Mouse (Mus musculus) lung, embryonic 14.5 days (tissue): ENCODE results near the gene Bcas3. TPM values are rescaled to one million over a fixed set of nuclear protein-coding genes. Genes with fewer than 3 reads are reported as not detected.

Source experiments
- ATAC-seq: fragments of 200-750 bp; cut with Nextera tagmentation; 2 replicates; pipeline ENCODE4 v1.8.0; 2017; ENCODE audit warnings: mild to moderate bottlenecking, moderate TSS enrichment, moderate library complexity; ENCODE audit not compliant: insufficient read depth
- DNase-seq: peaks from one replicate; pipeline ENCODE4 v3.0.0-alpha.2; 2015
- H3K27ac ChIP-seq: fragments of 300-500 bp; sonication (generic); 2 replicates; pipeline ENCODE4 v1.5.1; 2014; ENCODE audit warnings: low read depth, mild to moderate bottlenecking, moderate library complexity
- H3K27me3 ChIP-seq: fragments of 300-500 bp; sonication (generic); 2 replicates; pipeline ENCODE4 v1.6.1; 2014; ENCODE audit warnings: low read length, control low read depth; ENCODE audit not compliant: insufficient read depth
- H3K36me3 ChIP-seq: fragments of 300-500 bp; sonication (generic); 2 replicates; pipeline ENCODE4 v1.6.1; 2014; ENCODE audit warnings: control low read depth; ENCODE audit not compliant: insufficient read depth
- H3K4me1 ChIP-seq: fragments of 300-500 bp; sonication (generic); 2 replicates; pipeline ENCODE4 v1.6.1; 2014; ENCODE audit warnings: antibody characterized with exemption, control low read depth; ENCODE audit not compliant: insufficient read depth
- H3K4me2 ChIP-seq: fragments of 300-500 bp; sonication (generic); 2 replicates; pipeline ENCODE4 v1.6.1; 2014; ENCODE audit warnings: mild to moderate bottlenecking
- H3K4me3 ChIP-seq: fragments of 300-500 bp; sonication (generic); 2 replicates; pipeline ENCODE4 v1.5.1; 2014; ENCODE audit warnings: low read depth, low read length
- H3K9ac ChIP-seq: fragments of 300-500 bp; sonication (generic); 2 replicates; pipeline ENCODE4 v1.6.1; 2014
- H3K9me3 ChIP-seq: fragments of 300-500 bp; sonication (generic); 2 replicates; pipeline ENCODE4 v1.6.1; 2016; ENCODE audit warnings: low read depth, low read length, control low read depth
- CTCF ChIP-seq: IDR thresholded peaks from 2 replicates; pipeline ENCODE4 v1.5.1; 2016; ENCODE audit warnings: antibody characterized with exemption, low read depth
- WGBS: fragments of 180-500 bp; shearing (Covaris S2); extraction: QIAGEN DNeasy Blood & Tissue Kit; methylation state at CpG from one replicate; pipeline ENCODE4 v1.1.7; 2014; 5-methylcytosine and 5-hydroxymethylcytosine counted together
- polyA plus RNA-seq: library from polyadenylated mRNA; unstranded; fragments of >200 nt; fragmentation: Nextera tagmentation; extraction: Ambion mirVana; gene quantifications from 2 replicates; pipeline ENCODE4 v1.2.1, GENCODE M21; 2014

The Bcas3 gene
- polyA plus RNA-seq, 1 experiment from 2014 or later, result 35.0 TPM

- H3K9me3 ChIP-seq, result no peaks in the 10 kb centered on the region
- H3K9ac ChIP-seq, result no peak overlapping the region
- peak; percentile 55; the same call in 1 of the 2 replicates for ATAC-seq
- TF ChIP-seq CTCF, result no peak
- H3K27me3 ChIP-seq, result no peaks in the 10 kb centered on the region
- H3K36me3 ChIP-seq, result no peaks in the 10 kb centered on the region
- WGBS, result 25% methylated on average over 13 of the region's 13 CpGs
- peak overlapping the region; percentile 18; the same call in 1 of the 2 replicates for H3K4me2 ChIP-seq
- H3K4me3 ChIP-seq, result no peak overlapping the region
- DNase-seq, result no peak
- H3K4me1 ChIP-seq, result peaks cover 29% of the 10 kb centered on the region
- H3K27ac ChIP-seq, result peak overlapping the region; percentile 78
These were observed 275.5 kb downstream of the Bcas3 start for GRCm38 (mm10) chr11:85628303-85629063.

- DNase-seq (no peak), ATAC-seq (no peak)
- 64% methylated on average over 2 of the region's 2 CpGs for WGBS
- Histone ChIP-seq H3K36me3 (no peaks in the 10 kb centered on the region), H3K27me3 (no peaks in the 10 kb centered on the region), H3K4me2 (no peak overlapping the region), H3K27ac (no peak overlapping the region), H3K4me1 (peaks cover 20% of the 10 kb centered on the region), H3K9me3 (no peaks in the 10 kb centered on the region), H3K9ac (no peak overlapping the region), H3K4me3 (no peak overlapping the region)
- TF ChIP-seq CTCF, result no peak
These were observed 279.6 kb downstream of the Bcas3 start for GRCm38 (mm10) chr11:85632568-85632981.

GRCm38 (mm10) chr11:85638696-85639495 is 285.9 kb downstream of the Bcas3 start:
- no peak for DNase-seq
- Histone ChIP-seq H3K36me3 (no peaks in the 10 kb centered on the region), H3K9ac (no peak overlapping the region), H3K27me3 (no peaks in the 10 kb centered on the region), H3K4me3 (no peak overlapping the region), H3K27ac (no peak overlapping the region; the same call in 1 of the 2 replicates), H3K9me3 (no peaks in the 10 kb centered on the region), H3K4me1 (peaks cover 25% of the 10 kb centered on the region), H3K4me2 (no peak overlapping the region)
- ATAC-seq, result no peak
- WGBS, result 37% methylated on average over 12 of the region's 12 CpGs
- TF ChIP-seq CTCF, result no peak

- no peaks in the 10 kb centered on the region for H3K9me3 ChIP-seq
- H3K27ac ChIP-seq, result peak overlapping the region; percentile 90
- H3K4me2 ChIP-seq, result peak overlapping the region; percentile 48
- peak overlapping the region; percentile 14; the same call in 1 of the 2 replicates for H3K4me3 ChIP-seq
- TF ChIP-seq CTCF, result peak; percentile 24; the same call in 1 of the 2 replicates
- no peak overlapping the region; the same call in 1 of the 2 replicates for H3K9ac ChIP-seq
- DNase-seq (peak; percentile 79), ATAC-seq (peak; percentile 86)
- no peaks in the 10 kb centered on the region for H3K27me3 ChIP-seq
- no peaks in the 10 kb centered on the region for H3K36me3 ChIP-seq
- H3K4me1 ChIP-seq, result peaks cover 39% of the 10 kb centered on the region
- WGBS, result 24% methylated on average over 5 of the region's 5 CpGs
These were observed 287.7 kb downstream of the Bcas3 start for GRCm38 (mm10) chr11:85640659-85641058.

GRCm38 (mm10) chr11:85641486-85641885 is 288.5 kb downstream of the Bcas3 start:
- Histone ChIP-seq H3K4me1 (peaks cover 39% of the 10 kb centered on the region), H3K4me3 (no peak overlapping the region), H3K4me2 (peak overlapping the region; percentile 48), H3K9me3 (no peaks in the 10 kb centered on the region), H3K27me3 (no peaks in the 10 kb centered on the region), H3K27ac (peak overlapping the region; percentile 90), H3K36me3 (no peaks in the 10 kb centered on the region), H3K9ac (peak overlapping the region; percentile 9; the same call in 1 of the 2 replicates)
- 57% methylated on average over 4 of the region's 4 CpGs for WGBS
- TF ChIP-seq CTCF, result no peak
- DNase-seq (no peak), ATAC-seq (no peak)

GRCm38 (mm10) chr11:85642591-85642990 is 289.6 kb downstream of the Bcas3 start:
- Histone ChIP-seq H3K9me3 (no peaks in the 10 kb centered on the region), H3K27me3 (no peaks in the 10 kb centered on the region), H3K4me1 (peaks cover 39% of the 10 kb centered on the region), H3K9ac (no peak overlapping the region), H3K4me3 (no peak overlapping the region), H3K4me2 (no peak overlapping the region), H3K36me3 (no peaks in the 10 kb centered on the region), H3K27ac (peak overlapping the region; percentile 90)
- WGBS, result 49% methylated on average over 6 of the region's 6 CpGs
- no peak for ATAC-seq
- TF ChIP-seq CTCF, result no peak
- DNase-seq, result peak; percentile 48

DNA sequence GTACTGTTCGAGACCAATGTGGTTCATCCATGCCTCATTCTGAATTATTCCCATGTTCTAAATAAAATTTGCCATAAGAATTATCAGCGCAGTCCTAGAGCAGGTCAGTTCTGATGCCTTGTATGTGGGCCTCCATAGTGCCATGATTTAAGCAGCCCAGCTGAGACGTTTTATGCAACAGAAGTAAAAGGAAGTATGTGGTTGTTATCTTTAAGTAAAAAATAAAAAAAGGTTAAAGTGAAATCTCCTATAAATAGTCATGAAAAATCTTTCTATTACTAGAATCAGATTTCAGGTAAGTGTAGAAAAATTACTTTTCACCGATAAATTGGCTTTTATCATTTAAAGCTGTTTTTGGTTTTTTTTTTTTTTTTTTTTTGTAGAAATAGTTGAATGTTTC is 290.1 kb downstream of the Bcas3 start:
- H3K4me1 ChIP-seq, result peaks cover 39% of the 10 kb centered on the region
- TF ChIP-seq CTCF, result no peak
- H3K4me2 ChIP-seq, result no peak overlapping the region
- ATAC-seq, result no peak
- no peak overlapping the region for H3K9ac ChIP-seq
- no peak for DNase-seq
- WGBS, result 72% methylated on average over 4 of the region's 4 CpGs
- no peaks in the 10 kb centered on the region for H3K36me3 ChIP-seq
- no peak overlapping the region for H3K4me3 ChIP-seq
- H3K27ac ChIP-seq, result peak overlapping the region; percentile 90
- H3K27me3 ChIP-seq, result no peaks in the 10 kb centered on the region
- H3K9me3 ChIP-seq, result no peaks in the 10 kb centered on the region
